In the genomic region with DNA sequence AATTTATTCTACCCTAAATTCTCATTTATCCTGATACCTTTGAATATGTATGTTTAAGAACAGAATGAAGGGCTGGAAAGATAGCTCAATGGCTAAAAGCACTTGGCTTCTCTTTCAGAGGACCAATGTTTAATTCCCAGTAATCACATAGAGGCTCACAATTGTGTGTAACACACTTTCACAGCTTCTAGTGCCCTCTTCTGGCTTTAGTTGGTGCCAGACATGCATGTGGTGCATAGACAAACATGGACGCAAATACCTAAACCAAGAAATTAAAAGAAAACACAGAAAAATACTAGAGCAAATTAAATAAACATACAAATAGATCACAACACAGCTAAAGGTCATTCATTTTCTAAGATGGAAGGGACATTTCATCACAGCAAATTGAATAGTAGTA, we compare ENCODE assay signal across 26 mouse cellular contexts.
"Had no signal": no experiment of that assay in that cellular context is flagged by ENCODE, and none has a peak within 500 bp of the region (broad histone marks: within the 10 kb centered on the region; RNA-seq: fewer than 3 reads in every experiment).

No protein-coding gene starts in this region.

- H3K9ac ChIP-seq: embryonic facial prominence, embryonic 12.5 days; embryonic facial prominence, embryonic 13.5 days; embryonic facial prominence, embryonic 15.5 days; forebrain, embryonic 12.5 days; forebrain, embryonic 13.5 days; forebrain, embryonic 15.5 days; forebrain, postnatal 0 days had no signal

- H3K27me3 ChIP-seq: embryonic facial prominence, embryonic 12.5 days; embryonic facial prominence, embryonic 13.5 days; embryonic facial prominence, embryonic 15.5 days; forebrain, embryonic 12.5 days; forebrain, embryonic 13.5 days; forebrain, embryonic 15.5 days had no signal

- H3K27ac ChIP-seq: embryonic facial prominence, embryonic 10.5 days; embryonic facial prominence, embryonic 12.5 days; embryonic facial prominence, embryonic 13.5 days; embryonic facial prominence, embryonic 15.5 days; forebrain, embryonic 10.5 days; forebrain, embryonic 12.5 days; forebrain, embryonic 13.5 days; forebrain, embryonic 15.5 days; gastrocnemius, adult 2 months; heart, adult 2 months had no signal

- ATAC-seq: forebrain, embryonic 13.5 days; forebrain, embryonic 14.5 days; forebrain, embryonic 15.5 days; forebrain, embryonic 16.5 days; forebrain, postnatal 0 days had no signal

- H3K4me3 ChIP-seq: embryonic facial prominence, embryonic 10.5 days; embryonic facial prominence, embryonic 12.5 days; embryonic facial prominence, embryonic 13.5 days; embryonic facial prominence, embryonic 15.5 days; erythroblast, embryonic 14.5 days; forebrain, embryonic 10.5 days; forebrain, embryonic 12.5 days; forebrain, embryonic 13.5 days; forebrain, embryonic 15.5 days; gastrocnemius, adult 2 months; heart, adult 2 months had no signal

- H3K4me1 ChIP-seq: embryonic facial prominence, embryonic 10.5 days; embryonic facial prominence, embryonic 12.5 days; embryonic facial prominence, embryonic 13.5 days; embryonic facial prominence, embryonic 15.5 days; forebrain, embryonic 10.5 days; forebrain, embryonic 12.5 days; forebrain, embryonic 13.5 days; forebrain, embryonic 15.5 days had no signal

- DNase-seq: cerebellum, adult 9-11 months; cerebellum, postnatal 10 days; cerebellum, postnatal 14 days; cerebellum, postnatal 25 days; cerebellum, postnatal 36 days; embryo, embryonic 11 days; forebrain, postnatal 0 days; gastrocnemius, adult 2 months; gastrocnemius, postnatal 10 days; gastrocnemius, postnatal 14 days; gastrocnemius, postnatal 25 days; gastrocnemius, postnatal 36 days; heart, adult 11 months; heart, adult 18-20 months; heart, adult 2 months had no signal

- H3K4me2 ChIP-seq: embryonic facial prominence, embryonic 12.5 days; embryonic facial prominence, embryonic 13.5 days; embryonic facial prominence, embryonic 15.5 days; forebrain, embryonic 12.5 days; forebrain, embryonic 13.5 days; forebrain, embryonic 15.5 days had no signal

- H3K9me3 ChIP-seq: embryonic facial prominence, embryonic 10.5 days; embryonic facial prominence, embryonic 12.5 days; embryonic facial prominence, embryonic 13.5 days; embryonic facial prominence, embryonic 15.5 days; forebrain, embryonic 10.5 days; forebrain, embryonic 12.5 days; forebrain, embryonic 13.5 days; forebrain, embryonic 15.5 days had no signal

- H3K36me3 ChIP-seq: embryonic facial prominence, embryonic 10.5 days; embryonic facial prominence, embryonic 12.5 days; embryonic facial prominence, embryonic 13.5 days; embryonic facial prominence, embryonic 15.5 days; forebrain, embryonic 10.5 days; forebrain, embryonic 12.5 days; forebrain, embryonic 15.5 days had no signal
